Mouse (Mus musculus) testis, adult 10 weeks (tissue): ENCODE data around the gene Mylk2. TPM values are rescaled to one million over a fixed set of nuclear protein-coding genes. Genes with fewer than 3 reads are reported as not detected.

Source experiments
- polyA plus RNA-seq: library from polyadenylated mRNA; stranded (reverse); fragments of 350-450 nt; fragmentation: Illumina TruSeq; extraction: RNeasy Lipid Tissue Mini Kit (QIAGEN cat#74804); gene quantifications from one replicate; pipeline ENCODE4 v1.2.3, GENCODE M21; 2014; ENCODE audit warnings: low read depth, low replicate concordance

Mylk2 gene
- polyA plus RNA-seq: not detected

GRCm38 (mm10) chr2:152911031-152911430 is at the start of gene Mylk2:
Mylk2 (plus strand) TSS chr2:152911352.

GRCm38 (mm10) chr2:152933048-152933447 is 21.9 kb downstream of the Mylk2 start, which contains the start of gene Foxs1:
Foxs1 (minus strand) TSS chr2:152933208.

GRCm38 (mm10) chr2:152951065-152951849 is 40.1 kb downstream of the Mylk2 start, which contains the start of gene Dusp15:
Dusp15 (minus strand) TSS chr2:152951698.

GRCm38 (mm10) chr2:152962091-152962793 is 51.1 kb downstream of the Mylk2 start, which contains the start of gene Ttll9:
Ttll9 (plus strand) TSS chr2:152962485.

Other genes with a start within 250 kb of the Mylk2 start
- 21.1 TPM for gene H13, start 241.9 kb upstream of the Mylk2 start, polyA plus RNA-seq
- gene Mcts2, start 224.3 kb upstream of the Mylk2 start, polyA plus RNA-seq: 91.3 TPM
- gene Id1, start 175.1 kb upstream of the Mylk2 start, polyA plus RNA-seq: 1.1 TPM
- gene Cox4i2, start 157.2 kb upstream of the Mylk2 start, polyA plus RNA-seq: not detected
- gene Bcl2l1, start 79.6 kb upstream of the Mylk2 start, polyA plus RNA-seq: 42.9 TPM
- gene Tpx2, start 63.4 kb upstream of the Mylk2 start, polyA plus RNA-seq: 63.4 TPM
- not detected for gene Foxs1, start 21.9 kb downstream of the Mylk2 start, polyA plus RNA-seq
- 77.7 TPM for gene Dusp15, start 40.3 kb downstream of the Mylk2 start, polyA plus RNA-seq
- 20.4 TPM for gene Ttll9, start 51.1 kb downstream of the Mylk2 start, polyA plus RNA-seq
- gene Pdrg1, start 104.1 kb downstream of the Mylk2 start, polyA plus RNA-seq: 24.4 TPM
- gene Xkr7, start 120.5 kb downstream of the Mylk2 start, polyA plus RNA-seq: not detected
- gene Ccm2l, start 154.6 kb downstream of the Mylk2 start, polyA plus RNA-seq: 0.15 TPM
- not detected for gene Hck, start 197.1 kb downstream of the Mylk2 start, polyA plus RNA-seq
- 22.3 TPM for gene Tm9sf4, start 250.0 kb downstream of the Mylk2 start, polyA plus RNA-seq